Mouse (Mus musculus) megakaryocyte-erythroid progenitor cell, adult 5-6 weeks (primary cell): ENCODE measurements around the gene Rgs3. TPM values are rescaled to one million over a fixed set of nuclear protein-coding genes. Genes with fewer than 3 reads are reported as not detected.

Source experiments
- ATAC-seq: replicated peaks from 2 replicates; pipeline ENCODE4 v1.8.0; 2016; ENCODE audit warnings: mild to moderate bottlenecking, inconsistent platforms; ENCODE audit not compliant: severe bottlenecking, poor library complexity, low FRiP score, low TSS enrichment
- total RNA-seq, 2 experiments: library from RNA; stranded (forward) in 1 of 2; stranded (reverse) in 1 of 2; fragments of 200-1000, 215-1000 nt in 1 of 2; fragments of >200 nt in 1 of 2; fragmentation: Nextera tagmentation in 1 of 2; gene quantifications; 2 replicates each; pipeline ENCODE4 v1.2.3; 2014 to 2017

Gene Rgs3
- total RNA-seq, 2 experiments from 2014 or later: 0.68 to 5.0 TPM

DNA sequence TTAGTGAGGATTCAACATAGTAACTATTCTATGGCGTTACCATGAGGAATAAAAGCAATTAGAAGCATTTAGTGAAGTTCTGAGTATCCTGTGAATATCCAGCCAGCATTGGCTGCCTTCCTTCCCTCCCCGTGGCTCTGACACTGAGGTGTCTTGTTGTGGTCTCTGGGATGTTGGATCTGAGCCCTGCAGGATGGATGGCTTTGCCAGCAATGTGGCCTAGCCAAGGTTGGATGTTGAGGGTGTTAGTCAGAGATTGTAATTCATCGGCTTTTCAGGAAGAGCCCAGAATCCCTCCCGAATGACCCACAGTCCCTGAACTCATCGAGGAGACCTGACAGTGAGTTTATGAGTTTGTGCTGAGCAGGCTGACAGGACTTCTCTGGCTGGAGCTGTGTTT lies 36.4 kb downstream of the Rgs3 start:
- no peak for ATAC-seq

DNA sequence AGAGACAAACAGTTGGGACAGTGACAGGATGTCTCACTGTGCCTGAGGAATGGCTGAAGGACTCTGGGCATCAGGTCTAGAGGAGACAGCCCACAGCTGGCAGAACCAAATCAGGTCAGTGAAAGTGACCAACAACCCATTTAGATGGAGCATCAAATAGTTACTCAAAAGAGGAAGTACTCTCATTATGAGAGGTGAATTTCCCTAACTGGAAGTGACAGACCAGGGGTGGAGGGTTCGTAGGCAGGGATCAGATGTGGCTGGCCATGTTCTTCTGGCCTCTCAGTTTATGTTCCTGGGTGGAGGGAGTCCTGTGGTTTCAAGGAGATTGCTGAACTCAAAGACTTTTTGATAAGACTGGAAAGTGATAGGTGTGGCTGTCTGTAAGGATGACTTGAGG lies 40.9 kb downstream of the Rgs3 start:
- no peak for ATAC-seq

- ATAC-seq: no peak
These were observed 44.0 kb downstream of the Rgs3 start for GRCm38 (mm10) chr4:62603607-62604006.

GRCm38 (mm10) chr4:62604094-62604493 lies 44.4 kb downstream of the Rgs3 start:
- ATAC-seq: no peak

GRCm38 (mm10) chr4:62605856-62606541 lies 46.4 kb downstream of the Rgs3 start:
- ATAC-seq: no peak

DNA sequence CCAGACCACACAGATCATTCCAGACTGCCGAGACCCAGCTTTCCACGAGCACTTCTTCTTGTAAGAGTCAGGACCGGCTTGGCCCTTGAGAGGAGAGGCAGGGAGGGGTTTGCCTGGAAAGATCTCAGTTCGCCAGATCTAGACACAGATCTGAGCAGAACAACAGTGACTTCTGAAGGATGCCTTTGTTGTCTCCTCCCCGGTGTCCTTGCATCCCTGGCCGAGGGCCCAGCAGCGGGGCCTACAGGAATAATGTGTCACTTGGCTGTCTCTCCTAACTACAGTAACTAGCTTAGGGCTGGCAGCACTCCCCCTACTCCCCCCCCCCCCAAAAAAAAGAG lies 46.9 kb downstream of the Rgs3 start:
- ATAC-seq: no peak

DNA sequence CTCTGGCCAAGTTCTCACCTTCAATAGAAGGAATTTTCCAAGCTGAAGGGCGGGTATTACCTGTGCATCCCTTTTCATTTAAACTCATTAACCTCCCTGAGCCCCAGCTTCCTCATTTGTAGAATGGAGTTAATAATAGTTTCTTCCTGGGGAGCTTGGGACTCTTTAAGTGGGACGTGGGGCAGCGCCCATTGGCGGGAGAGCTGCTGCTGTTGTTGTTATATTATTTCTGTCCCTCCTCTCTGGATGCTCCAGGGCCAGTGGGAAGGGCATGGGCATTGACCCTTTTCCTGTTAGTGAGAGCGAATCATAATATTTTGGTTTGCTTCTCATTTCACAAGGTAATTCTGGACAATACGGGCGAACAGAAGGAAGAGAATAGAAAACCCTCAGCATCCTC lies 47.3 kb downstream of the Rgs3 start:
- no peak for ATAC-seq

- ATAC-seq: no peak
These were observed 47.7 kb downstream of the Rgs3 start for GRCm38 (mm10) chr4:62607345-62607744.

DNA sequence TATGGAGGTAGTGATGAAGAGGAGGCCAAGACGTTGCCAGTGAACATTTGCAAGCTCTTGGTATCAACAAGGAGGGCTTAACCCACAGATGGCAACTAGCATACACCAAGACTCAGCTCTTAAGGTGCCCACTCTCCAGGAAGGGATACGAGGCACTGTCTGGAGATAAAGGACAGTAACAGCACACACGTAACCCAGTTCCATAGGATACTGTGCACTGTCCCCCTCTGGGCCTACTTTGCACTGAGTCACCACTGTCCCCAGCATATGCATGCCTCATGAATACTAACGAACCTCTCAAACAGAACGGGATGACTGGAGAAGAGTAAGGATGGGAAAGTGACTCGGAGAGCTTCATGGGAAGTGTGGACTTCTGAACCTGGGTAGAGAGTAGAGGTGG lies 48.2 kb downstream of the Rgs3 start:
- ATAC-seq: no peak

DNA sequence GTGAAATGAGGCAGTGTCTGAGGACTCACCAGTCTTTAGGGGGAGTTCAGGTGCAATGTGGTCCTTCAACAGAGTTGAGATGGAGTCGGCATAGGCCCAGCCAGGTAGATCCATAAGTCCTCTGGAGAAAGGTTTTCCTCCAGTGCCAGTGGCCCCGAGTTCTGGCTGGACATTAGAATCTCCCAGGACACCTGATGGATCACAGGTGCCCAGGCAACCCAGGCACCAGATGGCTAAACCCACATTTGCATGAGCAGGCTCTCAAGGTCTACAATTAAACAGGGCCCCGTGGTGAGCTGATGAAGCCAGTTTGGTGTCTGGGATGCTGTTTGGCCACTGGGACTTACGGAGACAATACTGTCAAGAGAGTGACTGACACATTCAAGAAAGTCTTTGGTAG lies 49.7 kb downstream of the Rgs3 start:
- no peak for ATAC-seq

DNA sequence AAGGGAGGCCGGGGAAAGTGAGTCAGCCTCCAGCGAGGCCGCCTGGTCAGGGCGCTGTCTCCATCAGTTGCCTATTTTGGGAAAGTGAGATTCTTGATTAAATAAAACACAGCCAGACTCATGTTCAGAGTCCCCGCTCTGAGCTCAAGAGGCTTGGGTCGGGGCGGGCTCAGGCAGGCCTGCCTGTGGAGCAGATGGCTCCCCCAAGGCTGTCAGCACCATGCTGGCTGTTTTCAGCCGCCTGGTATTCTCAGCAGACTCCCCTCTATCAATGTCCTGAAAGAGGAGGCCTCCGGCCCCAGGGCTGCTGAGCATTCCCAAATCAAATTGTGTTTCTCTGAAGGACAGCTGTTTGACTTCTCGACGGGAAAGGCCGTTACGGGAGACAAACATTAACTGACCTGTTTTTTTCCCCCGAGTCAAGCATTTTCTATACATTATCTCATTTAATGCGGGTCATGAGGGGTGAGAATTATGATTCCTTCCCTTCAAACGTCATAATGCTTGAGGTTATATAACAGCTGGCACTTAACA lies 50.6 kb downstream of the Rgs3 start:
- no peak for ATAC-seq

DNA sequence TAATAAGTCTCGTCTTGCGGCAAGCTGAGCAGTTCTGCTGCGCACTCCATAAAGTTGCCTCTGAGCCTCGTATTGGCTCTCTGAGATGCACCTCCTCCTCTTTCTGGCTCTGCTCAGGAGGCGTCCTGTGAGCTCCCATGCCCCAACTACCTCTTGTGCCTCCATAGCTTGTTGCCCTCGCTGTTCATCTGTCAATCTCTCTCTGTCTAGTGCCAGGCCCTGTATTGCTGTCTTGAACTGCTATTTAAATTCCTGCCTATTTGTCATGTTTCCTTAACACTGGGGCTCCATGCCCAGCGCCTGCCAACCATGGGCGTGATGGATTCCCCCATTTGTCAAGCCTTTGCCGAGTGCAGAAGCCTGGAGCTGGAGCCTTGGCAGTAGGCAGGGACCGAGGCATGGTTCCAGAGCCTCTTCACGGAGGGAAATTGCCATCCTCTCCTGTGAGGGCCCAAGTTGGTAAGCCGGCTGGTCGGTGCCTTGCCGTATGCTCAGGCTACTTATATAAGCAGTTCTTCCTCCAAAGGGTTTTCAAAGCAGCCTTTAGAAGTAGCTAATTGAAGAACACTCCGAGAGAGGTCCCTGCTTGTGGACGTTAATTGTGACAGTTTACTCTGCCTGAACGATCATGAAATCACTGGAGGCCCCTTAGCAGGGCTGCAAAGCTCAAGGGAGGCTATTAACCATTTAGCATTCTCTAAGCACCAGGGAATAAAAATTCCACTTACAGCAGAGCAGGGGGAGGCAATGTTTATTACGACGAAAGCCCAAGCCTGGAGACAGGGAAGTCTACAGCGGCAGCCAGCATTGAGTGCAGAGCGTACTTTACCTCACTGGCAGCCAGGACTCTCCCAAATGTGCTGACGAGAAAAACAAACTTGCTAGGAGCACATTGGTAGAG lies 53.2 kb downstream of the Rgs3 start:
- ATAC-seq: no peak

DNA sequence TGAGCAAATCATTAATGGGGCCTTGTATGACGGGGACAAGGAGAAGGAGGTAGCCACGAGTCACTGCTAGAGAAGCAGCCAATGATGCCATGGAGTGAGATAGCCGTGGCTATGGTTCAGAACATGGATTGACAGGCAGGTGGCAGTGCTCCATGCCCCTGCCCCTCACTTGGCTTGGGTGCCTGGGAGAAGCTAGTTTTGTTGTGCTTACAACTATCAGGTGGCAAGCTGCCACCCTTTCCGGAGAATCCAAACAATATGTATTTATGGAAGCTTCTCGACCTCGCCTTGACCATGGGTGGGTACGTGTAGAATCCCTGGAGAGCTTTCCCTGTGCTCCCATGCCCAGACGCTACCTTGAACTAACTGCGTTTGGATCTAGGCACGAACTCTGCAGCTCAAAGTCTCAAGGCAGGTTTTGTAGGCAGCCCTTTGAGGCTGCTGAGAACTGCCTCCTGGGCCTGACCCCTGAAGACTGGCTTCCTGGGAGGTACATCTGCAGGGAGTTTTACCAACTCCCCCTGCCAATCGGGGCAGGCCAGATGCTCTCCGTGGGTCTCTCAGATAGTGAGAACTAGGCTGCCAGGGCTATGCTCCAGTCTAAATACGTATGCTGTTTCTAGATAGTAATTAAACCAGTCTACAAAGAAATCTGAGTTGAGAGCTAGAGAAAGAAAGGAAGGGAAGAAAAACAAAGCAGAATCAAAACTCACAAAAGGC lies 54.2 kb downstream of the Rgs3 start:
- no peak for ATAC-seq

DNA sequence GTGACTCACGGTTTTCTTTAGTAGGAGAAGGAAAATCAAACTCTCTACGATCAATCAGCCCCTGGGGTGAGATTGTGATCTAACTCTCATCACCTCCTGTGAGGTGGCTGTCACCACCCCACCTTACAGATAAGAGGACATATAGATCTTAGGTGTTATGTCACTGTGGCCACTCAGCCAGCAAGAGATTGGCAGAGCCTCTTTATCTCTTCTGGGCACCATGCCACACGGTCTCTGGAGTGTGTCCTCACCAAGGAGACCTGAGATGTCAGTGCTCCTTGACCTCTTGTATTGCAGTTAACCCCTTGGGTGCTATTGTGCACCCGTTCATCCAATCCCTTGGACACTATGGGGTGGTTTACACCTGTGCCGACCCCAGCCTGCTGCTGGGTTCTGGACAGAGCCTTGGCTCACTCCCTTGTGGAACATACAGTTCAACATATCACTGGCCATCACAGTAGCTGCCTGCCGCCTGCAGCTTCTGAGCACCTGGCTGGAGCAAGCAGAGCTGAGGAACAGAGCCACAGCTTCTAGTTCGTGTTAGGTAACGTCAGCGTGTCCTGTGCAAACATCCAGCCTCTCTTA lies 58.3 kb downstream of the Rgs3 start:
- ATAC-seq: no peak

DNA sequence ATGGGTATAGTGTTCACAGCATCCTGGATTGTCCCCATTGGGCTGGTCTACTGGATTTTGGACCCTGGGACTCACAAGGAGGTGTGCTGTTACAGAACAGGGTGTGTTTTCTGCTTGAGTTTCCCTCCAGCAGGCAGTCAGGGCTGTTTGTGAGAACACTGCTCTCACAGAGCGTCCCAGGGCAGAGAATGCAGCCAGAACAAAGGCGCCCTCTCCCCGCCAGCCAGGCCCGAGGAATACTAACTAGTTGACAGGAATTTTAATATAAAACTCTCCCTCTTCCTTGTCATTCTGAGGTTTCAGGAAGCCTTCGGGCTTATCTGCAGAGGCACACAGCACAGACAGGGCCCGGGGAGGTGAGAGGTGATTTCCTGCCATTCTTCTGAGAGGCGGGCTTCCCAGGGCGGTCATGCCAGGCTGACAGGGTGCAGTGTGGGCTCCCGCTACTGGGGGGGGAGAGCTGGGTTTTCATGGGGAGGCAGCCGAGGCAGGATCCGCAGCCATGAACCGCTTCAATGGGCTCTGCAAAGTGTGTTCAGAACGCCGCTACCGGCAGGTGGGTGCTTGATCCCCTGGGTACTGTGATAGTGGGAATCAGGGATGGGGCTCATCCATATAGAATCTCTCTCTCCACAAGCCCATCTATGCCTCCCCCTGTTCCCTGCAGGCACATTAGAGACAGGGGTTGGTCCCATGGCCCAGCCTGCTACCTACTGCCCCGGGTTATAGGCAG lies 59.8 kb downstream of the Rgs3 start:
- peak; percentile 32 for ATAC-seq

GRCm38 (mm10) chr4:62619965-62620244 lies 60.3 kb downstream of the Rgs3 start:
- ATAC-seq: no peak

DNA sequence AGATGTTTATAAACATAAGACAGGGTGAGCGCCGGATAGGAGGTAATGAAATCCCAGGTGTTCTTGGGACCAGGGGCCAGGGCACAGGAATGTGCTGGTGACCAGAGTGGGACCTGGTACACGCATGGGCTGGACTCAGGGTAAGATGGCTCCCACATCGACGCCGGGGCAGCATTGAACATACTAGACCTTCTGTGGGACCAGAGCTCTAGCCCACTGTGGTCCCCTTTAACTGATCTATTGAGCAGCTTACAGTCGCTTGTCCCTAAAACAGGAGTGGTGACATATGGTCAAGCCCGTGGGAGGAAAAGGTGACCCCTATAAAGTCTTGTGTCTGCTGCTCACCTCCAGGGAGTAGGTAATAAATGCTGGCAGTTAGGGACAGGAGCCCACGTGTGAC lies 61.5 kb downstream of the Rgs3 start:
- ATAC-seq: no peak

DNA sequence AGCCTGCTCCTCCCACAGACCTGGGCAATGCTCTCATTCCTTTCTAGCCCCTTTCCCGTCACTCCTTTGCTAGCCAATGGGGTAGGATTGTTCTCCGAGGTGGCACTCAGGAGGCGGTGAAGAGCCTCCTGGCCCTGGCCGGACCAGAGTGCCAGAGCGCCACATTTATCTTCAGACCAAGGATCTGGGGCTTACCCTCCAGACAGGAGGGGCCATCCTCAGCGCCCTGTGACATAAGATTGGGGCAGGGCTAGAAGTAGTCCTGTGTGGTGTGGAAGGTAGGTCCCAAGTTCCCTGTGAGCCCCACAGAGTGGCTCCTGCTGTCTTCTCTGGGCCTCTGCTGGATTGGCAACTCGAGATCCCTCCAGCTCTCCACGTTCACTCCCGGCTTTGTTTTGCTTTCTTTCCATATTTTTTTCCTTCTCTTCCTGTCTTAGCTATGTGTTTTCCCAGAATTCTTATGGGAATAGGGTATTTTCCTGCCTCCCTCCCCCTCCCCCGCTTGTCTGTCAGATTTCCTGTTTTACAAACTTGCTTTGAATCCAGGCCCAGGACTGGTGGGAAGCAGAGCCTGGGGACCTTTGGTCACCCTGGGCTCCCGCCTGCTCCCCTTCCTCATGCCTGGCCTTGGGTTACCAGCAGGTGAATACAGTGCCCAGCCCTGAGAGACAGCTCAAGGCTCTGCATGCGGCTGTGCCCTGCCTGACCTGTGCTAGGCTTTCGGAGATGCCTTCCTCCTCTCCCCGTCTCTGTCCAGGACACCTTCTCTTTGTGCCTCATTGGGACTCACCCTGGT lies 62.4 kb downstream of the Rgs3 start:
- ATAC-seq: no peak
